Mouse (Mus musculus) embryo, embryonic 11.5 days (tissue): Measurements from ENCODE around the gene Itga9.

Source experiments
- DNase-seq: peaks from one replicate; pipeline ENCODE4 v3.0.0-alpha.2; 2012; ENCODE audit warnings: low read depth, low spot score

The Itga9 gene

DNA sequence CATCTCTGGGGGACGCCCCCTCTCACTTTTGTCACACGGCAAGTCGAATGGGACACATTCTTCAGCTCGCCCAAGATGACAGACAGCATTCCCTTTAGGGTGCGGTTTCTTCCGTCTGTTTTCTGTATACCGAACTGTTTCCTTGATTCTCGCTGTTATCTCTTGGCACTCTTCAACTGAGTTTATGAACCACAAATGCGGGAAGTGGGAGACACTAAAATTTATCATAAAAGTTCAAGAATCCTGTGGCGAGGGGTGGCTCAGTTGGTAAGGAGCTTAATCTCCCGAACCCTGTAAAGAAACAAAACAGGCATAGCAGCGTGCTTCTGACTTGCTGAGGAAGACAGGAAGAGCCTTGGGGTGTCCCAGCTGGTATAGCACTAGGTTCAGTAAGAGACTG is 337.9 kb downstream of the Itga9 start:
- no peak for DNase-seq

DNA sequence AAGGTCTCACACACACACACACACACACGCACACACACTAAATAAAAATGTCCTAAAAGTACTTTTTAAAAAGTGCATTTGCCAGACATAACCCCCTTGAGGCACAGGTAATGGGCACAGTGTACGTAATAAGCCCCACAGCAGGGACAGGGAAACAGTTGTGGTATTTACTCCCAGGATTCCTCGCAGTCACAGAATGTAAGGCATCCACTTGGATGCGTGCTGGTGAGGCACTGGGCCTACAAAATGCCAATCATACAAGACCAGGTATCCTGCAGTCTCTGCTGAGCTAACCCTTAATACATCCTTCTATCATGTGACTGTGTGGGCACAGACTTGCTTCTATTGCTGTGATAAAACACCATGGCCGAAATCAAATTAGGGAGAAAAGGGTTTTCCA is 342.0 kb downstream of the Itga9 start:
- DNase-seq: no peak

DNA sequence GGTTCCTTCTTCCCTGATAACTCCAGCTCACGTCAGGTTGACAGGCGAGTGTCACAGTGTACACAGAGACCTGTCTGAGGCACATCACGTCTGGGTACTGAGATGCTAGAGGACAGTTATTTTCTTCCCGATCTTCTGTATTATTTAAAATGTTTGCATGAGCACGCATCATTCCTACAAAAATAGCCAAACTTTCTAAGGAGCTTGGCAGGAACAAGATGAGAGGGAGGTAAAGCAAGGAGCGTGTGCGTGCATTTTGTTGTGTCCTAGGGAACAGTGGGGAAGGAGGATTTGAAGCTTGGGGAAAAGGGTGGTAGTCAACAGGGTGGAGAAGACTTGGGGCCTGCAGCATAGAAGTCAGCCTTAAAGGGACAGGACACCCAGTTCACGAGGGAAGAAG is 342.6 kb downstream of the Itga9 start:
- no peak for DNase-seq

DNA sequence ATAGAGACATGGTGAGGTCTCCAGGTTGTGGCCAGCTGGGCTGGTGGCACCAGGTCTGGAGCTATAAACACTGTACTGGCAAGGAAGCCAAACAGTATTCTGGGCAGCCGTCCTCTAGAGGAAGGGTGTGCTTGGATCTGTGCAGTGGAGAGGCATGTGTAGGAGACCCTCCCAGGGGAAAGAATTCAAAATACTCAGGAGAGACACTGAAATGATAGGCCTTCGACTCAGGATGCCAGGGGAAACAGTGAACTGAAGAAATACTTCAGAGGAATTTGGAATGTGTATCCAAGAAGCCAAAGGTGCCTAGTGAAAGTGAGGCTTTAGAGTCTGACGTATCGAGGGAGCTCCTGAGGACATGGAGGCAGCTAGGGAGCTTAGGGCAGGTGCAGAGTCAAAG is 343.2 kb downstream of the Itga9 start:
- DNase-seq: no peak

DNA sequence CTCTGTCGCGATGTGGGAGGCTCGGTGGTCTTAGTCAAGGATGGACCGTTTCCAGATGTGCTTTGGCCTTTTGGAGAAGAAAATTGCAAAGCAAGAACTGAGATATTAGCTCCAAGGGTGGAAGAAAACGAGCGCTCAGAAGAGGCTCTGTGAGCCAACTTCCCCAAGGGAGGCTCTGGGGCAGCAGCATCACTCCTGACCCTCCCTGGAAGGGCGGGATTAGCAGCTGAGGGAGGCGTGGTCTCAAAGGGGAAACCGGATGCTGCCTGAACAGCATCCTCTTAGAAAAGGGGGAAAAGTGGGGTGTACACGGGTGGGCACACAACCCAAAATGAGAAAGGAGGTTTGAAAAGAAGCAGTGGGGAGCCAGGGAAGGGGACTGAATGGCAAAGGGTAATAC is 343.6 kb downstream of the Itga9 start:
- no peak for DNase-seq
